Mouse (Mus musculus): ENCODE measurements around the gene Ppp2r3c.
"Not testable (repeated sequence)": the region's sequence is repeated elsewhere in the genome, so short reads cannot be mapped to it uniquely, and the experiment has no call there.

Gene Ppp2r3c

GRCm38 (mm10) chr12:55272243-55272642 lies 30.6 kb downstream of the Ppp2r3c start:
- DNase-seq (ENCODE audit: low spot score in 2 of 2), result no peak

GRCm38 (mm10) chr12:55263385-55263784 lies 39.4 kb downstream of the Ppp2r3c start:
- DNase-seq (ENCODE audit: low spot score in 2 of 2), result not testable (repeated sequence)

GRCm38 (mm10) chr12:55261950-55262349 lies 40.8 kb downstream of the Ppp2r3c start:
- not testable (repeated sequence) for DNase-seq (ENCODE audit: low spot score in 2 of 2)

- DNase-seq (ENCODE audit: low spot score in 2 of 2), result not testable (repeated sequence)
Measured at GRCm38 (mm10) chr12:55242243-55242642, 60.6 kb downstream of the Ppp2r3c start.

- not testable (repeated sequence) for DNase-seq (ENCODE audit: low spot score in 2 of 2)
Measured at GRCm38 (mm10) chr12:55230520-55230861, 72.3 kb downstream of the Ppp2r3c start.

- not testable (repeated sequence) for DNase-seq (ENCODE audit: low spot score in 2 of 2)
Measured at GRCm38 (mm10) chr12:55229626-55230519, 72.9 kb downstream of the Ppp2r3c start, which contains the start of gene Srp54c. Gene Srp54c (plus strand): TSS chr12:55230168.
